Mouse (Mus musculus) hindbrain, embryonic 11.5 days (tissue): ENCODE results near the gene Card9. TPM values are rescaled to one million over a fixed set of nuclear protein-coding genes. Genes with fewer than 3 reads are reported as not detected.
"Not testable (repeated sequence)": the region's sequence is repeated elsewhere in the genome, so short reads cannot be mapped to it uniquely, and the experiment has no call there.

Experiments used
- ATAC-seq: fragments of 200-750 bp; cut with Nextera tagmentation; 2 replicates; pipeline ENCODE4 v1.8.0; 2017; ENCODE audit warnings: mild to moderate bottlenecking, moderate TSS enrichment, moderate library complexity; ENCODE audit not compliant: low FRiP score
- DNase-seq: peaks from one replicate; pipeline ENCODE4 v3.0.0-alpha.2; 2015; ENCODE audit warnings: low spot score
- H3K27ac ChIP-seq: fragments of 300-500 bp; sonication (generic); 2 replicates; pipeline ENCODE4 v1.5.1; 2014; ENCODE audit warnings: mild to moderate bottlenecking, low read depth, low read length
- H3K27me3 ChIP-seq: fragments of 300-500 bp; sonication (generic); 2 replicates; pipeline ENCODE4 v1.6.1; 2014; ENCODE audit warnings: mild to moderate bottlenecking, low read length, moderate library complexity, mixed read lengths; ENCODE audit not compliant: control insufficient read depth, insufficient read depth
- H3K36me3 ChIP-seq: fragments of 300-500 bp; sonication (generic); 2 replicates; pipeline ENCODE4 v1.6.1; 2014; ENCODE audit warnings: mild to moderate bottlenecking, low read length, moderate library complexity, mixed read lengths; ENCODE audit not compliant: control insufficient read depth, insufficient read depth
- H3K4me1 ChIP-seq: fragments of 300-500 bp; sonication (generic); replicated peaks from 2 replicates; pipeline ENCODE4 v1.6.1; 2014; ENCODE audit warnings: low read length, mixed read lengths; ENCODE audit not compliant: control insufficient read depth, insufficient read depth
- H3K4me2 ChIP-seq: fragments of 300-500 bp; sonication (generic); replicated peaks from 2 replicates; pipeline ENCODE4 v1.6.1; 2014; ENCODE audit warnings: mild to moderate bottlenecking, low read depth, low read length
- H3K4me3 ChIP-seq: fragments of 300-500 bp; sonication (generic); 2 replicates; pipeline ENCODE4 v1.5.1; 2014; ENCODE audit warnings: low read depth, low read length
- H3K9ac ChIP-seq: fragments of 300-500 bp; sonication (generic); 2 replicates; pipeline ENCODE4 v1.6.1; 2014; ENCODE audit warnings: low read depth, low read length
- H3K9me3 ChIP-seq: fragments of 300-500 bp; sonication (generic); 2 replicates; pipeline ENCODE4 v1.6.1; 2016; ENCODE audit warnings: low read length; ENCODE audit not compliant: control insufficient read depth
- WGBS: fragments of 180-500 bp; shearing (Covaris S2); extraction: QIAGEN DNeasy Blood & Tissue Kit; methylation state at CpG from one replicate; pipeline ENCODE4 v1.1.7; 2014; 5-methylcytosine and 5-hydroxymethylcytosine counted together
- polyA plus RNA-seq: library from polyadenylated mRNA; unstranded; fragments of >200 nt; fragmentation: Nextera tagmentation; extraction: Ambion mirVana; gene quantifications from 2 replicates; pipeline ENCODE4 v1.2.1, GENCODE M21; 2014

The Card9 gene
- polyA plus RNA-seq, 1 experiment from 2014 or later: 0.36 TPM

- Histone ChIP-seq H3K9me3 (no peaks in the 10 kb centered on the region), H3K4me1 (no peaks in the 10 kb centered on the region), H3K4me3 (no peak overlapping the region), H3K9ac (no peak overlapping the region), H3K4me2 (no peak overlapping the region), H3K27me3 (no peaks in the 10 kb centered on the region), H3K27ac (no peak overlapping the region), H3K36me3 (peaks cover 43% of the 10 kb centered on the region)
- WGBS: 86% methylated on average over 8 of the region's 8 CpGs
- no peak for DNase-seq
- ATAC-seq: no peak
These were observed 38.3 kb upstream of the Card9 start for GRCm38 (mm10) chr2:26398978-26399377.

GRCm38 (mm10) chr2:26391617-26392016, 30.9 kb upstream of the Card9 start:
- Histone ChIP-seq H3K9ac (no peak overlapping the region), H3K4me2 (no peak overlapping the region), H3K4me3 (peak overlapping the region; percentile 4; the same call in 1 of the 2 replicates), H3K27ac (no peak overlapping the region), H3K4me1 (peaks cover 4% of the 10 kb centered on the region; the same call in 1 of the 2 replicates), H3K9me3 (no peaks in the 10 kb centered on the region), H3K27me3 (no peaks in the 10 kb centered on the region), H3K36me3 (peaks cover 36% of the 10 kb centered on the region)
- 95% methylated on average over 6 of the region's 6 CpGs for WGBS
- no peak for DNase-seq
- ATAC-seq: no peak

GRCm38 (mm10) chr2:26390954-26391353, 30.2 kb upstream of the Card9 start:
- no peak for ATAC-seq
- Histone ChIP-seq H3K9ac (no peak overlapping the region), H3K36me3 (peaks cover 35% of the 10 kb centered on the region), H3K27ac (no peak overlapping the region), H3K4me1 (peaks cover 4% of the 10 kb centered on the region; the same call in 1 of the 2 replicates), H3K4me3 (no peak overlapping the region; the same call in 1 of the 2 replicates), H3K9me3 (no peaks in the 10 kb centered on the region), H3K4me2 (no peak overlapping the region), H3K27me3 (no peaks in the 10 kb centered on the region)
- WGBS: 88% methylated on average over 3 of the region's 3 CpGs
- no peak for DNase-seq

- H3K4me2 ChIP-seq: peak within 1 kb of the TSS; percentile 94
- H3K4me3 ChIP-seq: peak within 1 kb of the TSS; percentile 99
- H3K9ac ChIP-seq: peak within 1 kb of the TSS; percentile 88
- H3K36me3 ChIP-seq: peaks cover 32% of the 10 kb centered on the region
- 0% methylated on average over 46 of the region's 60 CpGs for WGBS
- no peaks in the 10 kb centered on the region for H3K27me3 ChIP-seq
- H3K27ac ChIP-seq: peak within 1 kb of the TSS; percentile 65; the same call in 1 of the 2 replicates
- DNase-seq: peak; percentile 93
- H3K4me1 ChIP-seq: peaks cover 4% of the 10 kb centered on the region; the same call in 1 of the 2 replicates
- H3K9me3 ChIP-seq: no peaks in the 10 kb centered on the region
- peak; percentile 91 for ATAC-seq
These were observed 28.5 kb upstream of the Card9 start, which contains the start of the genes Entr1 and Pmpca for GRCm38 (mm10) chr2:26389154-26389690. Gene Entr1, minus strand, starts transcription at chr2:26389316. Gene Pmpca, plus strand, starts transcription at chr2:26389339.

GRCm38 (mm10) chr2:26388682-26389153, 28.0 kb upstream of the Card9 start:
- Histone ChIP-seq H3K4me1 (peaks cover 4% of the 10 kb centered on the region; the same call in 1 of the 2 replicates), H3K9me3 (no peaks in the 10 kb centered on the region), H3K27me3 (no peaks in the 10 kb centered on the region), H3K36me3 (peaks cover 36% of the 10 kb centered on the region), H3K4me2 (peak overlapping the region; percentile 94), H3K4me3 (peak overlapping the region; percentile 99), H3K27ac (peak overlapping the region; percentile 65; the same call in 1 of the 2 replicates), H3K9ac (peak overlapping the region; percentile 88)
- DNase-seq (peak; percentile 42), ATAC-seq (peak; percentile 66; the same call in 1 of the 2 replicates)
- under 1% methylated on average over 32 of the region's 45 CpGs for WGBS

- DNase-seq (no peak), ATAC-seq (no peak)
- no peak overlapping the region for H3K4me2 ChIP-seq
- H3K9me3 ChIP-seq: no peaks in the 10 kb centered on the region
- no peak overlapping the region for H3K4me3 ChIP-seq
- 90% methylated on average over 3 of the region's 3 CpGs for WGBS
- no peak overlapping the region for H3K9ac ChIP-seq
- H3K36me3 ChIP-seq: peaks cover 34% of the 10 kb centered on the region
- peaks cover 4% of the 10 kb centered on the region; the same call in 1 of the 2 replicates for H3K4me1 ChIP-seq
- no peak overlapping the region for H3K27ac ChIP-seq
- H3K27me3 ChIP-seq: no peaks in the 10 kb centered on the region
These were observed 27.0 kb upstream of the Card9 start for GRCm38 (mm10) chr2:26387713-26388112.

GRCm38 (mm10) chr2:26380871-26381270, 20.2 kb upstream of the Card9 start:
- not testable (repeated sequence) for H3K9me3 ChIP-seq, H3K4me1 ChIP-seq, DNase-seq, H3K27ac ChIP-seq, H3K27me3 ChIP-seq
- Histone ChIP-seq H3K4me3 (peak overlapping the region; percentile 82), H3K4me2 (peak overlapping the region; percentile 92), H3K9ac (peak overlapping the region; percentile 76), H3K36me3 (peaks cover 21% of the 10 kb centered on the region)
- WGBS: 34% methylated on average over 6 of the region's 6 CpGs
- ATAC-seq: 0 out of 2 replicates have a peak, but pooled peaks have one; percentile 47

- Histone ChIP-seq H3K27ac (no peak within 1 kb of the TSS), H3K4me1 (no peaks in the 10 kb centered on the region; the same call in 1 of the 2 replicates), H3K27me3 (no peaks in the 10 kb centered on the region), H3K9ac (peak within 1 kb of the TSS; percentile 76), H3K4me2 (peak within 1 kb of the TSS; percentile 92), H3K4me3 (peak within 1 kb of the TSS; percentile 82), H3K9me3 (no peaks in the 10 kb centered on the region), H3K36me3 (peaks cover 18% of the 10 kb centered on the region)
- peak; percentile 94 for ATAC-seq
- WGBS: under 1% methylated on average over 38 of the region's 38 CpGs
- peak; percentile 88 for DNase-seq
These were observed 19.5 kb upstream of the Card9 start, which contains the start of gene Snapc4 for GRCm38 (mm10) chr2:26380131-26380771. Gene Snapc4, minus strand, starts transcription at chr2:26380653.
